Mouse (Mus musculus) limb, embryonic 11.5 days (tissue): Measurements from ENCODE around the gene Olfr512. TPM values are rescaled to one million over a fixed set of nuclear protein-coding genes. Genes with fewer than 3 reads are reported as not detected.

Experiments
- ATAC-seq: fragments of 200-750 bp; cut with Nextera tagmentation; 2 replicates; pipeline ENCODE4 v1.8.0; 2017; ENCODE audit warnings: low read depth; ENCODE audit not compliant: insufficient number of reproducible peaks, low FRiP score, low TSS enrichment
- DNase-seq: peaks from one replicate; pipeline ENCODE4 v3.0.0-alpha.2; 2015; ENCODE audit warnings: low spot score
- H3K27ac ChIP-seq: fragments of 300-500 bp; sonication (generic); replicated peaks from 2 replicates; pipeline ENCODE4 v1.5.1; 2014; ENCODE audit warnings: low read depth, mild to moderate bottlenecking, low read length
- H3K27me3 ChIP-seq: fragments of 300-500 bp; sonication (generic); 2 replicates; pipeline ENCODE4 v1.6.1; 2014; ENCODE audit warnings: mild to moderate bottlenecking, low read length, mixed read lengths; ENCODE audit not compliant: control insufficient read depth, insufficient read depth
- H3K36me3 ChIP-seq: fragments of 300-500 bp; sonication (generic); 2 replicates; pipeline ENCODE4 v1.6.1; 2014; ENCODE audit warnings: mild to moderate bottlenecking, low read length, moderate library complexity, mixed read lengths; ENCODE audit not compliant: control insufficient read depth, insufficient read depth
- H3K4me1 ChIP-seq: fragments of 300-500 bp; sonication (generic); 2 replicates; pipeline ENCODE4 v1.6.1; 2014; ENCODE audit warnings: low read length, mixed read lengths; ENCODE audit not compliant: control insufficient read depth, insufficient read depth
- H3K4me2 ChIP-seq: fragments of 300-500 bp; sonication (generic); 2 replicates; pipeline ENCODE4 v1.6.1; 2014; ENCODE audit warnings: low read depth, mild to moderate bottlenecking, moderate library complexity; ENCODE audit not compliant: severe bottlenecking
- H3K4me3 ChIP-seq: fragments of 300-500 bp; sonication (generic); 2 replicates; pipeline ENCODE4 v1.5.1; 2014; ENCODE audit warnings: low read depth, low read length
- H3K9ac ChIP-seq: fragments of 300-500 bp; sonication (generic); 2 replicates; pipeline ENCODE4 v1.6.1; 2014; ENCODE audit warnings: mild to moderate bottlenecking, low read length
- H3K9me3 ChIP-seq: fragments of 300-500 bp; sonication (generic); 2 replicates; pipeline ENCODE4 v1.6.1; 2016; ENCODE audit warnings: low read length; ENCODE audit not compliant: control insufficient read depth
- WGBS: fragments of 180-500 bp; shearing (Covaris S2); extraction: QIAGEN DNeasy Blood & Tissue Kit; methylation state at CpG from one replicate; pipeline ENCODE4 v1.1.7; 2014; 5-methylcytosine and 5-hydroxymethylcytosine counted together
- polyA plus RNA-seq: library from polyadenylated mRNA; unstranded; fragments of >200 nt; fragmentation: Nextera tagmentation; extraction: Ambion mirVana; gene quantifications from 2 replicates; pipeline ENCODE4 v1.2.1, GENCODE M21; 2014

Olfr512 gene
- not detected in 2 replicates for polyA plus RNA-seq

DNA sequence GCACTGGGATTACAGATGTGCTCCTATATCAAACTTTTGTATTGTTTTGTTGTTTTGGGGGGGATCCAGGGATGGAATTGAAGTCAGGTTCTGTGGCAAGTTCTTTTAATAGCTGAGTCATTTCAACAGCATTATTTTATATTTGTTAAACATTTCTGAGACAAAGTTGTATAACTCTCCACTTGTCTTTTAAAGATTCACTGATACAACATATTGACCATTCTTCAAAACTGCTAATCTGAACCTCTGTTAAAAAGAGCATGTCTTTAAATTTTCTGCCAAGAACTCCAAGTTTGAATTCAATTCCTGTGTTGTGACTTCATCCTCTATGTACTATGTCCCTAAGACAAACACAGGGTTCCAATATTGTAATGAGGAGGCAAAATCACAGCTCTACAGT lies at the start of gene Olfr512:
Olfr512 (plus strand) TSS at position 301 of the 400 bp plus-strand sequence.
- H3K36me3 ChIP-seq, result no peaks in the 10 kb centered on the region
- no peaks in the 10 kb centered on the region for H3K27me3 ChIP-seq
- H3K4me2 ChIP-seq, result no peak within 1 kb of the TSS
- no peaks in the 10 kb centered on the region for H3K9me3 ChIP-seq
- H3K9ac ChIP-seq, result no peak within 1 kb of the TSS
- no peak for DNase-seq
- no peak for ATAC-seq
- no peak within 1 kb of the TSS for H3K4me3 ChIP-seq
- no peaks in the 10 kb centered on the region for H3K4me1 ChIP-seq
- H3K27ac ChIP-seq, result no peak within 1 kb of the TSS

DNA sequence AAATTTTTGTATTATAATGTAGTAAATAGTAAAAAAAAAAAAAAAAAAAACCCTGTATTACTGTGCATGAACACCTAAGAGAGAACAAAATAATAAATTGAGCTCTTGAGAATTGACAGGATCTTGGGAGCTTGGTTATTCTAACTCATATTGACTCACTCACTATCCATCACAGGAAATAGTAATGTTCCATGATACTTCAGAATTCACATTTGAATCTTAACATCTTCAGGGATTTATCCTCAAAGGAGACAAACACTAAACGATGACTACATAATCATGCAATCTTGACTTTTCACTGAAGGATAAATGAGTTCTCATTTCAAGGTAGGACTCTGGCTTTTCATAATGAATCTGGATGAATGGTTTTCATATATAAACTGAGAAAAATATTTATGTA lies 47.0 kb upstream of the Olfr512 start, which contains the start of gene Olfr510:
Olfr510 (plus strand) TSS at position 301 of the 400 bp plus-strand sequence.
- DNase-seq, result no peak
- no peak within 1 kb of the TSS for H3K27ac ChIP-seq
- no peak within 1 kb of the TSS for H3K9ac ChIP-seq
- H3K4me2 ChIP-seq, result no peak within 1 kb of the TSS
- H3K4me3 ChIP-seq, result no peak within 1 kb of the TSS
- no peaks in the 10 kb centered on the region for H3K9me3 ChIP-seq
- no peaks in the 10 kb centered on the region for H3K27me3 ChIP-seq
- no peaks in the 10 kb centered on the region for H3K36me3 ChIP-seq
- WGBS, result 93% methylated on average over 1 of the region's 1 CpGs
- no peak for ATAC-seq
- H3K4me1 ChIP-seq, result no peaks in the 10 kb centered on the region

DNA sequence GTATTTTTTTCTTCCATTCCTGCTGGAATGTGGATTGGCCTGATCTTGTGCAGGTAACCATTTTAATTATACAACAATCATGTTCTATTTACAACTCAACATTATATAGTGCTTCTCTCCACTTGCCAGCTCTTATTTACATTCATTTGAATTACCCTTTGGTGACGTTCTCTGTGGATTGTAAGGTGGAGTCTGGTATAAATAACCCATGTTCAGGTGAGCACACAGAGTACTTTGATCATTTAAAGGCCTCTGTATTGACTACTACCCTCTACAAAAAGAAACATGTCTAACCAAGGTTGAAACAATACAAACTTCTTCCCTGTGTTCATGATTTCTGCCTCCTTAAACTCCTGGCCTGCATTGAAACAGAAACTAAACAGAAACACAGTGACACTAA lies 42.1 kb upstream of the Olfr512 start:
- H3K36me3 ChIP-seq, result no peaks in the 10 kb centered on the region
- DNase-seq (no peak), ATAC-seq (no peak)
- no peak overlapping the region for H3K9ac ChIP-seq
- no peaks in the 10 kb centered on the region for H3K9me3 ChIP-seq
- H3K4me1 ChIP-seq, result no peaks in the 10 kb centered on the region
- H3K27me3 ChIP-seq, result no peaks in the 10 kb centered on the region
- no peak overlapping the region for H3K4me3 ChIP-seq
- H3K27ac ChIP-seq, result no peak overlapping the region
- 79% methylated on average over 1 of the region's 1 CpGs for WGBS
- no peak overlapping the region for H3K4me2 ChIP-seq

DNA sequence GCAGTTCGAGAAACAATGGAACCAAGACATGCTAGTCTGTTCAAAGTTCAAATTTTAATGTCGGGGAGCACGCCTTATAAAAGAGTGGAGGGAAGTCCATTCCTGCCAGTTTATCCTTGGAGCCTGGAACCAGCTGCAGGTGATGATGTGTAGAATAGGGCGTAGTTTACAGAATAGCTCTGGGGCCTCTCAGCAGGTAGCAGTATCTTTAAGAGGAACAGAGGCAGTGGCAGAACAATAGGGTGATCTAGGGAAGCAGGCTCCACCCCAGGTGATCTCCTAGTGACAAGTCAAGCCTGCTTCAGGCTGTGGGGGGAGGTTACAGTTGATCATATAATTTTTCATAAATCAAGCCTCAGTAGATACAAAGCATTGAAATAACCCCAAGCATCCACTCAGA lies 34.2 kb upstream of the Olfr512 start:
- no peak overlapping the region for H3K9ac ChIP-seq
- no peaks in the 10 kb centered on the region for H3K4me1 ChIP-seq
- no peaks in the 10 kb centered on the region for H3K36me3 ChIP-seq
- WGBS, result 89% methylated on average over 4 of the region's 4 CpGs
- H3K9me3 ChIP-seq, result no peaks in the 10 kb centered on the region
- no peak for ATAC-seq
- DNase-seq, result no peak
- no peak overlapping the region for H3K4me2 ChIP-seq
- H3K4me3 ChIP-seq, result no peak overlapping the region
- no peaks in the 10 kb centered on the region for H3K27me3 ChIP-seq
- H3K27ac ChIP-seq, result no peak overlapping the region

DNA sequence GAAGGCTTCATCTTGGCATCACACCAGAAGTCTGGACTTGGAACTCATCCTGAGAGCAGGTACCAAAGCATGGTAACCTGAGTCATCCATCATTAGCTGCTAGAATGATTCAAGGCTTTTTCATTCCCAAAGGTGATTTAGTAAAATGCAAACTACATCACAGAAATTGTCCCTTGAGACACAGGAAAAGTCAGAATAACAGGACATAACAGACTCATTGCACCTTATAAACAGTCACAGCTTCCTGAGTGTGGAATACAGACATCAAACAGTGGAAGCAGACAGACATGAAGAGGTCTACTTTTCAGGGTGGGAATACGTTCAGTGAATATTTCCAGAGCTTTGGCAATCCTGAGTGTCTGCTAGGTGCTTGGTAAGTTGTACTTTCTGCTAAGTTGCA lies 37.6 kb downstream of the Olfr512 start, which contains the start of gene Olfr513:
Olfr513 (plus strand) TSS at position 301 of the 400 bp plus-strand sequence.
- no peak for DNase-seq
- Histone ChIP-seq H3K4me3 (no peak within 1 kb of the TSS), H3K27me3 (no peaks in the 10 kb centered on the region), H3K4me1 (no peaks in the 10 kb centered on the region), H3K9me3 (no peaks in the 10 kb centered on the region), H3K4me2 (no peak within 1 kb of the TSS), H3K36me3 (no peaks in the 10 kb centered on the region), H3K9ac (no peak within 1 kb of the TSS), H3K27ac (no peak within 1 kb of the TSS)
- no peak for ATAC-seq
- 80% methylated on average over 1 of the region's 1 CpGs for WGBS

DNA sequence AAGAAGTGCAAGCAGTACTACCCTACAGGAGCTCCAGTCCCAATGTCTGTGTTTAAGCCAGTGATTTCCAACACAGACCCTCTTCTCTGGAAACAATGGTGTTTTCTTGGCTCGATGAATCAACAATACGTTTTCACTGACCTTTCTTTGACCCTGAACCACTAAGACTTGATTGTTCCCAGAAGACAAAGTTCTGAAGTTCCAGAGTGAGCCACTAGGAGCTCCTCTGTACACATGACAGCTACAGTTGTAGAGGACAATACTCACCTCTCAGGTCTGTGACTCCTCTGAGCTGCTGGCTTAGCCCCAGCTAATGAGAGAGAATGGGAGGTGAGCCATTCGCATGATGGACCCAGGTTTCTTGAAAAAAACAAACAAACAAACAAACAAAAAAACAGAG lies 47.3 kb downstream of the Olfr512 start:
- 42% methylated on average over 3 of the region's 3 CpGs for WGBS
- DNase-seq (no peak), ATAC-seq (no peak)
- H3K4me1 ChIP-seq, result no peaks in the 10 kb centered on the region
- H3K36me3 ChIP-seq, result no peaks in the 10 kb centered on the region
- H3K9me3 ChIP-seq, result no peaks in the 10 kb centered on the region
- no peaks in the 10 kb centered on the region for H3K27me3 ChIP-seq
- H3K27ac ChIP-seq, result no peak overlapping the region
- H3K4me3 ChIP-seq, result no peak overlapping the region
- H3K9ac ChIP-seq, result no peak overlapping the region
- no peak overlapping the region for H3K4me2 ChIP-seq

Other genes with a start within 250 kb of the Olfr512 start
- gene Olfr498, start 248.0 kb upstream of the Olfr512 start, polyA plus RNA-seq, result not detected in 2 replicates
- not detected in 2 replicates for gene Olfr502, start 188.3 kb upstream of the Olfr512 start, polyA plus RNA-seq
- not detected in 2 replicates for gene Olfr503, start 168.8 kb upstream of the Olfr512 start, polyA plus RNA-seq
- gene Olfr504, start 147.5 kb upstream of the Olfr512 start, polyA plus RNA-seq, result not detected in 2 replicates
- gene Olfr506, start 102.5 kb upstream of the Olfr512 start, polyA plus RNA-seq, result not detected in 2 replicates
- gene Olfr507, start 91.5 kb upstream of the Olfr512 start, polyA plus RNA-seq, result not detected in 2 replicates
- not detected in 2 replicates for gene Olfr508, start 83.3 kb upstream of the Olfr512 start, polyA plus RNA-seq
- gene Olfr509, start 61.4 kb upstream of the Olfr512 start, polyA plus RNA-seq, result not detected in 2 replicates
- not detected in 2 replicates for gene Olfr510, start 46.9 kb upstream of the Olfr512 start, polyA plus RNA-seq
- gene Olfr513, start 37.7 kb downstream of the Olfr512 start, polyA plus RNA-seq, result not detected in 2 replicates
- not detected in 2 replicates for gene Olfr514, start 112.7 kb downstream of the Olfr512 start, polyA plus RNA-seq
- not detected in 2 replicates for gene Olfr516, start 137.2 kb downstream of the Olfr512 start, polyA plus RNA-seq
- not detected in 2 replicates for gene Olfr517, start 159.1 kb downstream of the Olfr512 start, polyA plus RNA-seq
- gene Olfr518, start 171.7 kb downstream of the Olfr512 start, polyA plus RNA-seq, result not detected in 2 replicates
- not detected in 2 replicates for gene Olfr519, start 181.1 kb downstream of the Olfr512 start, polyA plus RNA-seq
- gene Nlrp10, start 216.9 kb downstream of the Olfr512 start, polyA plus RNA-seq, result 0.71 and 0.75 TPM in 2 replicates
- gene Eif3f, start 221.1 kb downstream of the Olfr512 start, polyA plus RNA-seq, result 96.1 and 97.2 TPM in 2 replicates
- gene Tub, start 237.0 kb downstream of the Olfr512 start, polyA plus RNA-seq, result 3.7 and 4.2 TPM in 2 replicates